ENCODE assay signal across 18 mouse cellular contexts in genomic region chr9:96824857-96825256, GRCm38 (mm10).
DNase-seq lines count a peak whose midpoint lies in the region; TF ChIP-seq lines count a peak whose summit lies in the region.
"Had no signal": no experiment of that assay in that cellular context is flagged by ENCODE, and none has a peak within 500 bp of the region (broad histone marks: within the 10 kb centered on the region; RNA-seq: fewer than 3 reads in every experiment).

No protein-coding gene starts in this region.

- DNase-seq in adrenal gland, adult (ENCODE audit: inconsistent age in 2 of 2, low spot score in 1 of 2), result peak; percentile 46 to 55
- DNase-seq in adrenal gland, postnatal 10 days, result no peak
- DNase-seq in cerebellum, adult 8-10 months, result peak; percentile 35
- DNase-seq in cerebellum, adult 18-20 months, result no peak
- DNase-seq in ES-E14 (ENCODE audit: low read depth, low spot score), result no peak
- DNase-seq in layer of hippocampus, adult 9-10 months (ENCODE audit: low spot score), result no peak
- DNase-seq: B cell, adult 2 months; cerebellum, adult 11 months; cerebellum, postnatal 10 days; cerebellum, postnatal 36 days; embryo, embryonic 11 days had no signal

- no peak overlapping the region for H3K27ac ChIP-seq in ES-E14 (ENCODE audit: insufficient read depth, low read depth, low read length, poor library complexity, severe bottlenecking)
- H3K27ac ChIP-seq: embryonic facial prominence, embryonic 13.5 days; embryonic facial prominence, embryonic 15.5 days; forebrain, embryonic 10.5 days; forebrain, embryonic 12.5 days had no signal

- H3K4me1 ChIP-seq in E14TG2a.4 (replicated peaks; ENCODE audit: low read depth, low read length), result peaks cover 60% of the 10 kb centered on the region
- H3K4me1 ChIP-seq in ES-E14 (ENCODE audit: control insufficient read depth in 2 of 2, insufficient read depth in 2 of 2, low read length in 2 of 2, poor library complexity in 1 of 2), result peaks cover 5 to 24% of the 10 kb centered on the region in 2 experiments; a peak in 2 of 4 replicates
- H3K4me1 ChIP-seq: forebrain, embryonic 12.5 days had no signal

- TF ChIP-seq CTCF in E14TG2a.4 (conservative IDR thresholded peaks at IDR 0.05; ENCODE audit: low read length), result no peak

- H3K36me3 ChIP-seq in E14TG2a.4 (ENCODE audit: insufficient read depth, low read length) (no peaks in the 10 kb centered on the region), ES-E14 (ENCODE audit: control insufficient read depth, insufficient read depth, low read length, poor library complexity, severe bottlenecking) (no peaks in the 10 kb centered on the region)

- H3K27me3 ChIP-seq in E14TG2a.4 (ENCODE audit: insufficient read depth, low read length), result peaks cover 24% of the 10 kb centered on the region
- H3K27me3 ChIP-seq: CH12.LX; embryonic facial prominence, embryonic 13.5 days; embryonic facial prominence, embryonic 15.5 days; forebrain, embryonic 12.5 days had no signal

- in situ Hi-C loops in ES-E14 (cut with MboI; ENCODE audit: low sequenced_read_pairs in 2 of 2, unreplicated experiment in 2 of 2), result no loop called here

- H3K9me3 ChIP-seq in E14TG2a.4 (ENCODE audit: low read length) (no peaks in the 10 kb centered on the region), ES-E14 (ENCODE audit: control insufficient read depth, insufficient read depth, low read depth, low read length) (no peaks in the 10 kb centered on the region)
- H3K9me3 ChIP-seq: embryonic facial prominence, embryonic 13.5 days; embryonic facial prominence, embryonic 15.5 days; forebrain, embryonic 10.5 days; forebrain, embryonic 12.5 days had no signal

- H3K9ac ChIP-seq in ES-E14 (ENCODE audit: insufficient read depth, low read depth, low read length, poor library complexity, severe bottlenecking), result no peak overlapping the region
- H3K9ac ChIP-seq: embryonic facial prominence, embryonic 13.5 days; embryonic facial prominence, embryonic 15.5 days; forebrain, embryonic 12.5 days had no signal

- H3K4me3 ChIP-seq in E14TG2a.4 (replicated peaks; ENCODE audit: low read length) (peak overlapping the region; percentile 60), ES-E14 (ENCODE audit: insufficient read depth in 1 of 2, low read depth in 1 of 2, low read length in 2 of 2, poor library complexity in 1 of 2, severe bottlenecking in 1 of 2) (peak overlapping the region; percentile 0 to 23; a peak in 2 of 4 replicates)
- H3K4me3 ChIP-seq: embryonic facial prominence, embryonic 13.5 days; embryonic facial prominence, embryonic 15.5 days; erythroblast, embryonic 14.5 days; forebrain, embryonic 10.5 days; forebrain, embryonic 12.5 days had no signal

TF ChIP-seq in ES-E14, 5 proteins besides CTCF, POLR2A, EP300 and RAD21:
- TF ChIP-seq ZNF384 (IDR thresholded peaks at IDR 0.05; ENCODE audit: low read depth, low read length) (no peak), CHD2 (IDR thresholded peaks at IDR 0.05; ENCODE audit: low read depth, low read length) (no peak), HCFC1 (IDR thresholded peaks at IDR 0.05; ENCODE audit: borderline replicate concordance, insufficient read depth, low read length) (no peak), MAFK (IDR thresholded peaks at IDR 0.05; ENCODE audit: insufficient read depth, low read depth, low read length) (no peak), ZC3H11A (IDR thresholded peaks at IDR 0.05; ENCODE audit: borderline replicate concordance, low read depth, low read length) (no peak)

Comparison
In these comparisons a context has a peak if more than half of its experiments do, and no peak if none do; other contexts are left out.
1. DNase-seq: peak in adrenal gland, adult (2 of 2) and cerebellum, adult 8-10 months (single experiment); none in adrenal gland, postnatal 10 days (single experiment), cerebellum, adult 18-20 months (0 of 2), ES-E14 (single experiment) and layer of hippocampus, adult 9-10 months (single experiment).